Mouse (Mus musculus) limb, embryonic 13.5 days (tissue): ENCODE measurements around the gene Mab21l2. TPM values are rescaled to one million over a fixed set of nuclear protein-coding genes. Genes with fewer than 3 reads are reported as not detected.

Source experiments
- ATAC-seq: fragments of 200-750 bp; cut with Nextera tagmentation; 2 replicates; pipeline ENCODE4 v1.8.0; 2017; ENCODE audit warnings: low read depth, moderate number of reproducible peaks, moderate TSS enrichment; ENCODE audit not compliant: low FRiP score
- H3K27ac ChIP-seq: fragments of 300-500 bp; sonication (generic); 2 replicates; pipeline ENCODE4 v1.5.1; 2015; ENCODE audit warnings: inconsistent platforms, mild to moderate bottlenecking, moderate library complexity
- H3K27me3 ChIP-seq: fragments of 300-500 bp; sonication (generic); 2 replicates; pipeline ENCODE4 v1.6.1; 2015; ENCODE audit warnings: mild to moderate bottlenecking, inconsistent platforms
- H3K36me3 ChIP-seq: fragments of 300-500 bp; sonication (generic); 2 replicates; pipeline ENCODE4 v1.6.1; 2015; ENCODE audit warnings: inconsistent platforms, mild to moderate bottlenecking, moderate library complexity
- H3K4me1 ChIP-seq: fragments of 300-500 bp; sonication (generic); 2 replicates; pipeline ENCODE4 v1.6.1; 2015; ENCODE audit warnings: inconsistent platforms
- H3K4me2 ChIP-seq: fragments of 300-500 bp; sonication (generic); replicated peaks from 2 replicates; pipeline ENCODE4 v1.6.1; 2015; ENCODE audit warnings: inconsistent platforms, mild to moderate bottlenecking, moderate library complexity
- H3K4me3 ChIP-seq: fragments of 300-500 bp; sonication (generic); 2 replicates; pipeline ENCODE4 v1.5.1; 2015; ENCODE audit warnings: moderate library complexity, mild to moderate bottlenecking, inconsistent platforms
- H3K9ac ChIP-seq: fragments of 300-500 bp; sonication (generic); 2 replicates; pipeline ENCODE4 v1.6.1; 2015; ENCODE audit warnings: mild to moderate bottlenecking, inconsistent platforms
- H3K9me3 ChIP-seq: fragments of 300-500 bp; sonication (generic); 2 replicates; pipeline ENCODE4 v1.6.1; 2016; ENCODE audit warnings: inconsistent platforms
- WGBS: fragments of 180-500 bp; shearing (Covaris S2); methylation state at CpG from one replicate; pipeline ENCODE4 v1.1.7; 2015; 5-methylcytosine and 5-hydroxymethylcytosine counted together
- polyA plus RNA-seq: library from polyadenylated mRNA; unstranded; fragments of >200 nt; fragmentation: Nextera tagmentation; extraction: Ambion mirVana; gene quantifications from 2 replicates; pipeline ENCODE4 v1.2.1, GENCODE M21; 2015

Gene Mab21l2
- polyA plus RNA-seq, 1 experiment from 2014 or later, result 92.9 TPM

DNA sequence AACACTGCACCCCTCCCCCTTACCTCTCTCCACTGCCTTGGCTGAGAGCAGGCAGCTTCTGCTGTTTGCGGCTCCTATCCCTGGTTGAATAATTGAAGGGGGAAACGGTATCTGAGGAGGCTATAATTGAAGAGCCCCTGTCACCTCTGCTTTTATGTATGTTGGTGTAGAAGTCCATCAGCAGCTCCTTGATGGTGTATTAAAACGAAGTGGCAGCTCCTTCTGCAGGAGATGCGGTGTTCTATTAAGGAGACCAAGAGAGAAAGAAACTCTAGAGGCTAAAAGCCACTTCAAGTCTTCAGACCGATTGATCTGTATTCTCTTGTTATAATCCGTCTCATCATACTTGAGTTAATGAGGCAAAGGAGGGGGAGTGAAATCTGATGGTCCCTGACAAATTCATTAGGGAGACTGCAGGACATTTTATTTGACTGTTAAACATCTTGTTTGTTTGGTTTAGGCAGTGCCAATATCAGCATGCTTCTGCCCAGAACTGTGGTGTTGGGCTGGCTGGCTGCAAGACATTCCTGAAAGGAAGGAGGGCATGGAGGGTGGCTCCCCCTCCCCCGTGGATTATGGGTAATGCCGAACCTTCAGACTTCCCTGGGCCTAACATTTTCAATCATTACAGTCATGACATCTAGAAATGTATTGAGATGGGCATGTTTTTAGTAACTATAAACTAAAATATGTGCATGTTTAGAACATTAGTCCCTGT is 2.7 kb upstream of the Mab21l2 start:
- H3K4me1 ChIP-seq, result peaks cover 26% of the 10 kb centered on the region
- WGBS, result 5% methylated on average over 8 of the region's 8 CpGs
- no peak for ATAC-seq
- H3K9ac ChIP-seq, result peak overlapping the region; percentile 70
- peak overlapping the region; percentile 92 for H3K27ac ChIP-seq
- peak overlapping the region; percentile 72 for H3K4me2 ChIP-seq
- H3K36me3 ChIP-seq, result no peaks in the 10 kb centered on the region
- no peaks in the 10 kb centered on the region for H3K9me3 ChIP-seq
- peak overlapping the region; percentile 40 for H3K4me3 ChIP-seq
- peaks cover 4% of the 10 kb centered on the region for H3K27me3 ChIP-seq

DNA sequence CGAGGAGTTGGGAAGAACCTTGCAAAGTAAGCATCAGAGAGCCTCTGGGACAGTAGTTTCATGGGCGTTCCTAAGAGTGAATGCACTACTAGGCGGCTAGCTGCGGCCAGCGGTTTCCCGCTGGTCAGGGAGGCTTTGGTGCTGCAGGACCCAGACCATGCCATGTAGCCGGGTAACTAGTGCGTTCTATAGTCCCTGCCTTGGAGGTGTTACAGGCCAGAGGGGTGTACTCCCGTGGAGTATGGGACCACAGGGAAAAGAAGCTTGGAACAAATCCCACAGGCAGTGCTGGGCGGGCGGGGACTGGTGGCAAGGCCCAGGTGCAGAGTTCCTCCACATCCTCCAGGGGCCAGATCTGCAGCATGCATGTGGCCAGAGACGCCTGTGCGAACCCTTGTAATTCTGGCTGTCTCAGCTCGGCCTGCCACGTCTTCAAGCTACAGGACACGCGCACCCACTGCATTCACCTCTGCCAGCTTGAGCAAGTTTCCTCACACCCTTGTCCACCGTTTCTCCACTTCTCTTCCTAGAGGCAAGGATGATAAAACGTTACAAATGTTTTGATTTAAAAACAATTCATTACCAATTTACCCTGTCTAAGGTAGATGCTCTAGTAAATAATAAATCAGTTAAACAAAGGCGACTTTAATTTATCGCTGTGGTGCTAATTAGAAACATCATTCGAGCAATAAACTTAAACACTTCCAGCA is 2.0 kb upstream of the Mab21l2 start:
- Histone ChIP-seq H3K4me2 (peak overlapping the region; percentile 72), H3K9ac (peak overlapping the region; percentile 70), H3K27ac (peak overlapping the region; percentile 92), H3K4me1 (peaks cover 25% of the 10 kb centered on the region), H3K36me3 (no peaks in the 10 kb centered on the region), H3K9me3 (no peaks in the 10 kb centered on the region), H3K4me3 (peak overlapping the region; percentile 40), H3K27me3 (peaks cover 4% of the 10 kb centered on the region)
- peak; percentile 25 for ATAC-seq
- 3% methylated on average over 22 of the region's 22 CpGs for WGBS

DNA sequence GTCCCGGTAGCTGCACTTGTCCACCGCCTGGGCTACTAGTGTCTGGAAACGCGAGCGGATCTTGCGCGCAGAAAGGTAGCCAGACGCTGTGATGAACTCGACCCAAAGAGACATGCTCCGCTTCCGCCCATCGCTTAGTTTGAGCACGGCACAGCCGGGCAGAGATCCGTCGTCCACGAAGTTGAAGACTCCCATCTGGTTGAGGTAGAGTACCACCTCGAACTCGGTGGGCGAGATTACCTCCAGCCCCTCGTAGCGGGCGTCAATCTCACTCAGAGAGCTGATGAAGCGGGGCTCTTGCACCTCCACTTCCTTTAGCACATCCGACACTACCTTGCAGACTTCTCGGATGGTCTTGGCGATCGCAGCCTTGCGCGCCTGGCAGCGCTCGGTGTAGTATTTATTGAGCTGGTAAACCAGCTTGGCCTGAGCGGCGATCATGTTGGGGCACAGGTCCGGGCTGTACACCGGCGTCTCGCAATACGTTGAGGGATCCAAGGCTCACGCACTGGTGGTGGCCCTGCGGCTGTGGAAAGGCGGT is 1.1 kb downstream of the Mab21l2 start:
- Histone ChIP-seq H3K4me1 (peaks cover 30% of the 10 kb centered on the region), H3K36me3 (no peaks in the 10 kb centered on the region), H3K4me2 (peak overlapping the region; percentile 80), H3K9ac (peak overlapping the region; percentile 99), H3K27ac (peak overlapping the region; percentile 99), H3K9me3 (no peaks in the 10 kb centered on the region), H3K4me3 (peak overlapping the region; percentile 75), H3K27me3 (peaks cover 4% of the 10 kb centered on the region)
- ATAC-seq, result no peak
- under 1% methylated on average over 42 of the region's 42 CpGs for WGBS

DNA sequence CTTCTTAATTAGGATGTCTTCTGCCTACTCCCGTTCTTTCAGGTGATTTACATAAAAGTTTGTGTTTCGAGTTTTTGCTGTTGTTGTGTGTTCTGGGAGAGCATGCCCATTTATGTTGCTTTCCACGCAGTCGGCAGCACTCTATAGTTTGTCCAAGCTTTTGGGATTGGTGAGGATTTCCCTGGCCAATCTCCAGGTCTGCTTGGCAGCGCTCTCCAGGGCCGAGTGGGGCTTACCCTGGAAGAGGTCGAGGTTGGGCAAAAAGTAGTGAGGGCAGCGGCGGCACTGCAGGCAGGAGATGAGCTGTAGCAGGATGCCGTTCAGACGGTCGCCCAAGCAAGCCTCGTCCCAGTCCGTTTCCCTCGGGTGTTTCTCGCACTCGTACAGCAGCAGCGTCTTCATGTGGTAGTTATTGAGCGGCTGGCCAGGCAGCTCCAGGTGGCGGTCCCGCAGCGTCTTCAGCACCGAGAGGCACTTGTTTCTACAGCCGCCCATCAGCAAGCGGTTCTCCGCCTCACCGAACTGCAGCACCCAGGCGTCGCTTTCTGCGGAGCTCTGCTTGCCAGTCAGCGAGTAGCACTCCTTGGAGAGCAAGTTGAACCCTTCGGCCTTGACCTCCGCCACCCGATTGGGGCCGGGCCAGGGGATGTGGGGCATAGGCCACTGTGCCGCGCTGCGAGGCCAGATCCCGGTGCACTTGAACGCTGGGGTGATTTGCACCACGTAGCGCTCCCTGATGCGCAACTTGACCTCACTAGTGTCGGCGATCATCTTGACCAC is 1.8 kb downstream of the Mab21l2 start:
- Histone ChIP-seq H3K27ac (peak overlapping the region; percentile 99), H3K4me1 (peaks cover 32% of the 10 kb centered on the region), H3K36me3 (no peaks in the 10 kb centered on the region), H3K9me3 (no peaks in the 10 kb centered on the region), H3K9ac (peak overlapping the region; percentile 99), H3K4me2 (peak overlapping the region; percentile 80), H3K27me3 (peaks cover 4% of the 10 kb centered on the region), H3K4me3 (peak overlapping the region; percentile 75)
- no peak for ATAC-seq
- under 1% methylated on average over 45 of the region's 45 CpGs for WGBS

DNA sequence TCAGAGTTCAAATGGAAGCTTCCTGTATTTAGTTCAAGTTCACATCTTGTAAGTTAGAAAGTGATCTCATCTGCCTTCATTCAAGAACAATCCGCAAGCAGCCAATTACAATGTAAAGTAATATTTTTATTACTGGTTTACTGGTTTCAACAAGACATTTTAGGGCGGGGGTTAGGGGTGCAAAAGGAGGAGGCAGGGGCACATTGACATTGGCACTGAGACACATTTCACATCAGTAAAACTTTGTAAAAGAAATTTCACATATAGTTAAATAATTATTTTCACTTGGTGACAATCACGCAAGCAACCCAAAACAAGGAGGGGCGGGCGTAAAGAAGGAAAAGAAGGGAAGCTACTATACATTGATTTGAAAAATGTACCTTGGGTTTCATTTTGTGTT is 2.5 kb downstream of the Mab21l2 start:
- Histone ChIP-seq H3K9ac (peak overlapping the region; percentile 99), H3K4me3 (peak overlapping the region; percentile 75), H3K9me3 (no peaks in the 10 kb centered on the region), H3K4me2 (peak overlapping the region; percentile 80), H3K36me3 (no peaks in the 10 kb centered on the region), H3K27ac (peak overlapping the region; percentile 99), H3K4me1 (peaks cover 25% of the 10 kb centered on the region), H3K27me3 (peaks cover 4% of the 10 kb centered on the region)
- ATAC-seq, result no peak
- 6% methylated on average over 5 of the region's 5 CpGs for WGBS

DNA sequence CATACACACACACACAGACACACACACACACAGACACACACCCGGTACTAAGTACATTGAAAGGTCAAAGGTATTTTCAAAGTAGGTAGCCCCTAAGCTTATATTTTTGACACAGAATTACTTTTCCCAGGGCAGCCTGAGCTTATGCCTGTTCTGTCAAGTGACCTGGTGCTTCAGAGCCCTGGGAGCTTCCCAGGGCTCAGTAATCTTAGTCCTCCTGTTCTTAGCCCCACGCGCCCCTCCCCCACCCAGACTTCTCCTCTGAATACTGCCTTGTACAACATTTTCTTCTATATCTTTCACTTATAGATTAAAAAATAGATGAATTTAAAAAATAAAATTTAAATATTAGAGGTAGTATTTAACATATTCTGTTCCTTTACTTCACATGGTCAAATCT is 3.6 kb downstream of the Mab21l2 start:
- Histone ChIP-seq H3K4me2 (peak overlapping the region; percentile 54), H3K4me3 (peak overlapping the region; percentile 49), H3K9ac (peak overlapping the region; percentile 70), H3K27me3 (peaks cover 4% of the 10 kb centered on the region), H3K4me1 (peaks cover 16% of the 10 kb centered on the region), H3K36me3 (no peaks in the 10 kb centered on the region), H3K27ac (peak overlapping the region; percentile 80), H3K9me3 (no peaks in the 10 kb centered on the region)
- no peak for ATAC-seq
- 12% methylated on average over 3 of the region's 3 CpGs for WGBS

DNA sequence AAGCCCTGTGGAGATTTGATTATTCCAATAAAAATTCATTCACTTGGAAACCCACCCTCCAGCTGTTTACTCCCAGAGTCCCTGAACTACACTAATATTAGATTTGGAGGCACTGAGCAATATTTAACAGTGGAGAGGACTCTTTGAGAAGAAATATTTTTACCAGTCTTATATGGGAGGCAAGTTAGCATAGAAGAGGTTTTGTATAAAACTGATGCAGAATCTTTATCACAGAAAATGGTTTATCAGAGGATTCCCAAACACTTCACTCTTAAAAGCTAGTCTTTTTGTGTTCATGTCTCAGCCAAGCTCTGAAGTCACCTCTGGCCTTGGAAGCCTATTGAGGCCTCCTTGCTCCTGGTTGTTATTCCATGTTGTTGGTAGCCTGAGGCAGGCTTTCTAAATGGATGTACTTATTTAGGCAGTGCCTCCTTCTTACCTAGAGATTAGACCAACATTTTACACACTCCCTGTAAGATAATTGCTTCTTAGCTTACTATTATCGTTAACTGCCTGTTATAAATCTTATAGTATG is 6.5 kb downstream of the Mab21l2 start:
- peak overlapping the region; percentile 57 for H3K4me2 ChIP-seq
- H3K27me3 ChIP-seq, result peaks cover 3% of the 10 kb centered on the region
- no peaks in the 10 kb centered on the region for H3K9me3 ChIP-seq
- peak overlapping the region; percentile 45; the same call in 1 of the 2 replicates for H3K9ac ChIP-seq
- H3K36me3 ChIP-seq, result no peaks in the 10 kb centered on the region
- peak overlapping the region; percentile 53 for H3K27ac ChIP-seq
- peak overlapping the region; percentile 21 for H3K4me3 ChIP-seq
- no peak for ATAC-seq
- peaks cover 29% of the 10 kb centered on the region for H3K4me1 ChIP-seq
- 25% methylated on average over 1 of the region's 1 CpGs for WGBS

DNA sequence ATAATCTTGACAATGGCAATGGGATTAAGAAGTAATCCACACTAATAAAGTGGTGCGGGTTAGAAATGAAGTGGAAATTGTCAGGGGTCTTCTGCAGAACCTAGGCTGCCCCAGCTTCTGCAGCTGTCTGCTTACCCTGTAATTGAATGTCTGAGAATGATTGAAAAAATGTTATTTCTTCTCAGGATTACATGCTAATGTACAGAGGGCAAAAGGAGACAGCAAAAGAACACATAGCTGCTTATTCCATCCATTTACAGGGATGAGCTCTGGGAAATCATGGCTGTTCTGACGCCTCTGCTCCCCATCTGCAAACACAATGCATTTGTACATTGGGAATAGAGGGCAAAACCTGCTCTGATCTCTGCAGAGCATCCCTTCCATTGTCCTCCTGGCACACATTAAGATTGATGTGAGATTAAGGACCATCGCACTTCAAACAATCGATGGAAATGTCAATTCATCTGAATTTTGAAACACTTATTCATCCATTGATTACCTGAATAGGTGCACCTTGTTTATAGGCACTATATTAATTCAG is 7.3 kb downstream of the Mab21l2 start:
- H3K4me1 ChIP-seq, result peaks cover 29% of the 10 kb centered on the region
- no peaks in the 10 kb centered on the region for H3K36me3 ChIP-seq
- ATAC-seq, result no peak
- no peak overlapping the region for H3K27ac ChIP-seq
- WGBS, result 57% methylated on average over 4 of the region's 4 CpGs
- no peaks in the 10 kb centered on the region for H3K9me3 ChIP-seq
- peak overlapping the region; percentile 40 for H3K9ac ChIP-seq
- H3K27me3 ChIP-seq, result no peaks in the 10 kb centered on the region
- peak overlapping the region; percentile 49 for H3K4me2 ChIP-seq
- H3K4me3 ChIP-seq, result peak overlapping the region; percentile 13

DNA sequence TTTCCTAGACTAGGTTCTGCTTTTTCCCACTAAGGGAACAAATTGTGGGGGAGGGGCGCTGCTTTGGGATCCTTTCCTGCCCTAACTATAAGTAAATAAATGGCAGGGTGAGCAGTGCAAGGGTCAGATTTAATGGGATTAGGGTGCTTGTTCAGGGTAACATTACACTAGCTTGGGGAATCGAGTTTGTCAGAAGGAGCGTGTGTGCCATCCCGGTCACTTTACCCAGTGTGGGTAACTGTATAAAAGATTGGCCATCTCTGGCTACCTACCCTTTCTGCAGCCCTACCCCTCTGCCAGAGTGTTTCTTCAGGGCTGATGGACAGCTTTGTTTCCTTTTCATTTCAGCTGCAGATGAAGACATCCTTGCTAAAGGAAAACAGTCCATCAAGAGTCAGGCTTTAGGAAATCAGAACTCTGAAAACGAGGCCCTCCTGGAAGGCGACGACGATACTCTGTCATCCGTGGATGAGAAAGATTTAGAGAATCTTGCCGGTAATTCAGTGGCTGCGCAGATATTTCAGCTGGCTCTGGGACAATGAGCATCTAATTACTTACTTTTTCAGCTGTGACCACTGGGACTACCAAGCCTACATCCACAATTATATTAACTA is 8.8 kb downstream of the Mab21l2 start:
- peak overlapping the region; percentile 51 for H3K4me2 ChIP-seq
- peak overlapping the region; percentile 75 for H3K27ac ChIP-seq
- peaks cover 29% of the 10 kb centered on the region for H3K4me1 ChIP-seq
- H3K27me3 ChIP-seq, result no peaks in the 10 kb centered on the region
- H3K9me3 ChIP-seq, result no peaks in the 10 kb centered on the region
- H3K4me3 ChIP-seq, result peak overlapping the region; percentile 20
- H3K9ac ChIP-seq, result peak overlapping the region; percentile 43; the same call in 1 of the 2 replicates
- WGBS, result 31% methylated on average over 11 of the region's 11 CpGs
- H3K36me3 ChIP-seq, result no peaks in the 10 kb centered on the region
- peak; percentile 45 for ATAC-seq

DNA sequence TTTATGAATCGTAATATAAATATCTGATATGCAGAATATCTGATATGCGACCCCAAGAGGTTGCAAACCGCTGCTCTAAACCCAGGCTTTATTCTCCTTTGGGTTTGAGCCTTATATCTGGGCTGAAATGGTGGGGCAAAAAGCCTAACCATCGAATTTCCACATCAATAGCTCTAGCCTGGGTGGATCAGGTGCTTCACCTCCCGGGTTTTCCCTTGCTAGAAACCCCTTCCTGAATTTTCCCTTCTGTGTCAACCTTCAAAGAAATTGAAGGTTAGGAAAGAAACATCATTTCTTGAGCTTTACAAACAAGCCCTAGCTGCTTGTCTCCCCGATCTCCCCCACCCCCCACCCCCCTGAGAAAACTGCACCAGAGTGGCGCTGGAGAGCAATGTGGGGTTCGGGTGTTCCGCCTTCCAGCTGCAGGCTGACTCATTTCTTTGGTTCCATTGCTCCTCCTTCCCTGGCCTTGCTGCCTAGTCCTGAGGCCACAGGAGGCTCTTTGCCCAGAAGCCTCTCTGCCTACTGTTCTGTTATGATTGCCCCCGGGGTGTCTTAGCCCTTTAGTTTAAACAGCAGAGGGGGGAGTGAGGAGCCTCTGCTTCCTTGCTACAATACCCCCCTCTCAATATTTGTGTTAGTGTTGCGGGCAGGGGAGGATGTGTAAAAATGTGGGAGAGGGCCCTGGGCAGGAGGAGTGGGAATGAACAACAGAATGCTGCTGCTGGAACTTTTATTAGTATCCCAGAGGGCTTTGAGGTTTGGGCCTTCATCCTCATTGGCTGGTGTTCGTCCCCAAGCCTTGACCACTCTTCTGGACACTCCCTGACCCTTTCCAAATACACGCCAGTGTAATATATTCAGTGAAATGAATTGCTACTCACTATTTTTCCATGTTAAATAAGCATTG is 9.5 kb downstream of the Mab21l2 start:
- Histone ChIP-seq H3K9me3 (no peaks in the 10 kb centered on the region), H3K27me3 (no peaks in the 10 kb centered on the region), H3K4me2 (peak overlapping the region; percentile 51), H3K27ac (peak overlapping the region; percentile 75), H3K4me1 (peaks cover 29% of the 10 kb centered on the region), H3K9ac (peak overlapping the region; percentile 43), H3K4me3 (peak overlapping the region; percentile 20; the same call in 1 of the 2 replicates), H3K36me3 (no peaks in the 10 kb centered on the region)
- 22% methylated on average over 13 of the region's 13 CpGs for WGBS
- ATAC-seq, result peak; percentile 79
